12 mouse cellular contexts compared by ENCODE assay signal in the genomic region with DNA sequence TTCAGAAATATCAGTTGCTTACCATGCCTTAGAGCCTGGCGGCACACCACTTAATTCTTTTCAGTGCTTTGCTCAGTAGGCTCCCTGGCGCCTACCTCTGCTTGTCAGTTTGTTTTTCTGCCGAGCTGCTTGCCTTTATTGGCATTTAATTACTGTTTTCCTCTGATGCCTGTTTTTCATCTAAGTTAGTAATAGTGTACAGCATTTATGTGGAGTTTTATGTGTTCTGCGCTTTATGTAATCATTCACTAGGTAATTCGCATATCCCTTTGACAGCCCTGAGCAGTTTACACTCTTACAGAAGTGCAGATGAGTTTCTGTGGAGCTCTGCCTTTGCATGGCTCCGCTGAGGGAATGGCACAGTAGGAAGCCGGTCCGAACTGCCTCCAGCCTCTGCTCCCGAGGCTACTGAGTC.
A peak's percentile ranks its signal among the peaks of the same experiment; 100 is the strongest.
DNase-seq lines count a peak whose midpoint lies in the region; ATAC-seq lines count a peak whose summit lies in the region.
"Had no signal": no experiment of that assay in that cellular context is flagged by ENCODE, and none has a peak within 500 bp of the region (broad histone marks: within the 10 kb centered on the region; RNA-seq: fewer than 3 reads in every experiment).

No protein-coding gene starts in this region.

- H3K4me3 ChIP-seq in heart, embryonic 11.5 days (ENCODE audit: low read depth, low read length) = no peak overlapping the region
- H3K4me3 ChIP-seq in midbrain, embryonic 16.5 days (ENCODE audit: low read depth, low read length) = no peak overlapping the region
- no peak overlapping the region for H3K4me3 ChIP-seq in midbrain, embryonic 10.5 days
- H3K4me3 ChIP-seq in hindbrain, embryonic 16.5 days (ENCODE audit: low read length) = no peak overlapping the region
- H3K4me3 ChIP-seq: embryonic facial prominence, embryonic 15.5 days had no signal

- no peak for ATAC-seq in heart, embryonic 11.5 days (replicated peaks; ENCODE audit: insufficient number of reproducible peaks, low FRiP score, low TSS enrichment)
- peak; percentile 60 for ATAC-seq in midbrain, embryonic 16.5 days
- ATAC-seq in hindbrain, embryonic 16.5 days = peak; percentile 77

- H3K36me3 ChIP-seq in heart, embryonic 11.5 days (ENCODE audit: control insufficient read depth, insufficient read depth, low read length) = peaks cover 3% of the 10 kb centered on the region; the same call in 1 of the 2 replicates
- no peaks in the 10 kb centered on the region for H3K36me3 ChIP-seq in midbrain, embryonic 16.5 days (ENCODE audit: control insufficient read depth, insufficient read depth, low read length)
- peaks cover 20% of the 10 kb centered on the region for H3K36me3 ChIP-seq in midbrain, embryonic 10.5 days
- H3K36me3 ChIP-seq in hindbrain, embryonic 16.5 days (ENCODE audit: control insufficient read depth, insufficient read depth, low read length) = no peaks in the 10 kb centered on the region

- no peaks in the 10 kb centered on the region for H3K9me3 ChIP-seq in heart, embryonic 11.5 days (replicated peaks; ENCODE audit: control insufficient read depth, low read length)
- H3K9me3 ChIP-seq in midbrain, embryonic 16.5 days (replicated peaks; ENCODE audit: control insufficient read depth, low read length, poor library complexity, severe bottlenecking) = no peaks in the 10 kb centered on the region
- H3K9me3 ChIP-seq in midbrain, embryonic 10.5 days (replicated peaks) = no peaks in the 10 kb centered on the region
- no peaks in the 10 kb centered on the region for H3K9me3 ChIP-seq in hindbrain, embryonic 16.5 days (ENCODE audit: control insufficient read depth, low read length)
- H3K9me3 ChIP-seq: embryonic facial prominence, embryonic 15.5 days had no signal

- H3K4me2 ChIP-seq in heart, embryonic 11.5 days = peak overlapping the region; percentile 22; the same call in 1 of the 2 replicates
- H3K4me2 ChIP-seq in midbrain, embryonic 16.5 days (ENCODE audit: low read length) = 0 out of 2 replicates have a peak overlapping the region, but pooled peaks have one; percentile 7
- H3K4me2 ChIP-seq in hindbrain, embryonic 16.5 days (ENCODE audit: low read length) = peak overlapping the region; percentile 27; the same call in 1 of the 2 replicates
- H3K4me2 ChIP-seq: embryonic facial prominence, embryonic 15.5 days; lung, embryonic 14.5 days had no signal

- H3K4me1 ChIP-seq in heart, embryonic 11.5 days (ENCODE audit: control insufficient read depth, insufficient read depth, low read length) = no peaks in the 10 kb centered on the region
- H3K4me1 ChIP-seq in midbrain, embryonic 16.5 days (ENCODE audit: control insufficient read depth, insufficient read depth, low read length) = no peaks in the 10 kb centered on the region
- 0 out of 2 replicates have a peak, but pooled peaks cover 4% of the 10 kb centered on the region for H3K4me1 ChIP-seq in midbrain, embryonic 10.5 days
- H3K4me1 ChIP-seq in hindbrain, embryonic 16.5 days (ENCODE audit: control insufficient read depth, insufficient read depth, low read depth, low read length) = no peaks in the 10 kb centered on the region; the same call in 1 of the 2 replicates
- H3K4me1 ChIP-seq: embryonic facial prominence, embryonic 15.5 days had no signal

- no peak overlapping the region for H3K27ac ChIP-seq in heart, embryonic 11.5 days (ENCODE audit: low read depth, low read length)
- no peak overlapping the region for H3K27ac ChIP-seq in midbrain, embryonic 16.5 days (ENCODE audit: low read length)
- H3K27ac ChIP-seq in midbrain, embryonic 10.5 days (replicated peaks) = no peak overlapping the region
- no peak overlapping the region for H3K27ac ChIP-seq in hindbrain, embryonic 16.5 days (ENCODE audit: low read depth, low read length)
- H3K27ac ChIP-seq: embryonic facial prominence, embryonic 15.5 days had no signal

- H3K9ac ChIP-seq in heart, embryonic 11.5 days (ENCODE audit: low read depth, low read length) = no peak overlapping the region
- no peak overlapping the region for H3K9ac ChIP-seq in midbrain, embryonic 16.5 days (ENCODE audit: low read depth, low read length)
- H3K9ac ChIP-seq in hindbrain, embryonic 16.5 days (ENCODE audit: low read depth, low read length) = no peak overlapping the region
- H3K9ac ChIP-seq: embryonic facial prominence, embryonic 15.5 days; lung, embryonic 14.5 days had no signal

- no peaks in the 10 kb centered on the region for H3K27me3 ChIP-seq in heart, embryonic 11.5 days (ENCODE audit: control insufficient read depth, insufficient read depth, low read length)
- no peaks in the 10 kb centered on the region for H3K27me3 ChIP-seq in midbrain, embryonic 16.5 days (ENCODE audit: control insufficient read depth, insufficient read depth, low read depth, low read length)
- no peaks in the 10 kb centered on the region for H3K27me3 ChIP-seq in midbrain, embryonic 10.5 days (ENCODE audit: low read depth, poor library complexity, severe bottlenecking)
- H3K27me3 ChIP-seq in hindbrain, embryonic 16.5 days (replicated peaks; ENCODE audit: control insufficient read depth, insufficient read depth, low read length) = no peaks in the 10 kb centered on the region
- H3K27me3 ChIP-seq: embryonic facial prominence, embryonic 15.5 days had no signal

- 21% methylated on average over 9 of the region's 9 CpGs for WGBS in heart, embryonic 11.5 days (ENCODE audit: insufficient replicate concordance)
- 10% methylated on average over 9 of the region's 9 CpGs for WGBS in midbrain, embryonic 16.5 days
- 14% methylated on average over 9 of the region's 9 CpGs for whole genome bisulfite sequencing in midbrain, embryonic 10.5 days
- 11% methylated on average over 9 of the region's 9 CpGs for WGBS in hindbrain, embryonic 16.5 days

- DNase-seq in heart, postnatal 4 days = no peak
- DNase-seq in midbrain, embryonic 10.5 days (ENCODE audit: low spot score) = no peak
- DNase-seq in retina, embryonic 14.5 days (ENCODE audit: low spot score) = peak; percentile 24
- no peak for DNase-seq in thymus, postnatal 14 days
- no peak for DNase-seq in testis, postnatal 10 days (ENCODE audit: low spot score)
- DNase-seq: gastrocnemius, postnatal 25 days; lung, embryonic 14.5 days; thymus, postnatal 36 days had no signal
